Mouse (Mus musculus) bone marrow, adult 2 months (tissue): ENCODE data around the gene Gja4.

ENCODE experiments used
- CTCF ChIP-seq: fragments of 200-500 bp; IDR thresholded peaks from 2 replicates; pipeline ENCODE4 v1.5.1; 2011; ENCODE audit warnings: low read length, control low read depth; ENCODE audit not compliant: control insufficient read depth, insufficient read depth
- POLR2A ChIP-seq: fragments of 200-500 bp; IDR thresholded peaks from 2 replicates; pipeline ENCODE4 v1.6.1; 2011; ENCODE audit warnings: low read depth, mild to moderate bottlenecking, control low read depth, low read length, borderline replicate concordance; ENCODE audit not compliant: control insufficient read depth

DNA sequence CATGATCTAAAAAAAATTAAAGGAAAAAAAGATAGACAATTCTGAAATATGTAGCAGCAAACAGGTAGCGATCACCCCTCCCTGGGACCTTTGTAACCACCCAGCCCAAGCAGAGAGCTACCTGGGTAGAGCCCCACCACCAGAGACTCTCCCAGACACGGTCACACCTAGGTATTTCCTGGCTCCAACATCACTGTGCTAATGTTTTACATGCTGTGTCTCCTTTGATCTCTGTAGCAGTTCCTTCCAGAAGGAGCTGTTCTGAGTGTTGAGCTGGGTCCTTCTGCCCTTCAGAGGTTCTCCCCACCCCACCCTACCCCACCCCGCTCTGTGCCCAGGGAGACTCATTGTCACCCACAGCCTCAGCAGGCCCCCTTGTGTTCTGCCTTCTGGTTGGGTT lies 9.8 kb upstream of the Gja4 start:
- no peak for TF ChIP-seq CTCF
- TF ChIP-seq POLR2A = no peak
